In genomic region chr7:118583821-118584220, GRCm38 (mm10) we compare ENCODE assay signal across 10 mouse cellular contexts. TPM values are rescaled to one million over a fixed set of nuclear protein-coding genes. Genes with fewer than 3 reads are reported as not detected.
A peak's percentile ranks its signal among the peaks of the same experiment; 100 is the strongest.
DNase-seq lines count a peak whose midpoint lies in the region; ATAC-seq lines count a peak whose summit lies in the region.
"Had no signal": no experiment of that assay in that cellular context is flagged by ENCODE, and none has a peak within 500 bp of the region (broad histone marks: within the 10 kb centered on the region; RNA-seq: fewer than 3 reads in every experiment).

No protein-coding gene starts in this region.

- H3K9ac ChIP-seq in kidney, embryonic 14.5 days (ENCODE audit: low read depth, low read length), result peak overlapping the region; percentile 75; the same call in 1 of the 2 replicates
- peak overlapping the region; percentile 81 for H3K9ac ChIP-seq in embryonic facial prominence, embryonic 13.5 days
- H3K9ac ChIP-seq in intestine, embryonic 14.5 days (ENCODE audit: low read length), result peak overlapping the region; percentile 61
- peak overlapping the region; percentile 83 for H3K9ac ChIP-seq in midbrain, embryonic 15.5 days

- H3K27ac ChIP-seq in kidney, embryonic 14.5 days (ENCODE audit: low read depth, low read length), result no peak overlapping the region
- no peak overlapping the region for H3K27ac ChIP-seq in embryonic facial prominence, embryonic 13.5 days
- H3K27ac ChIP-seq in intestine, embryonic 14.5 days (ENCODE audit: low read depth), result no peak overlapping the region
- no peak overlapping the region for H3K27ac ChIP-seq in midbrain, embryonic 15.5 days

- WGBS in kidney, embryonic 14.5 days, result 25% methylated on average over 7 of the region's 7 CpGs
- WGBS in embryonic facial prominence, embryonic 13.5 days, result 24% methylated on average over 7 of the region's 7 CpGs
- WGBS in intestine, embryonic 14.5 days, result 16% methylated on average over 7 of the region's 7 CpGs
- 22% methylated on average over 7 of the region's 7 CpGs for WGBS in midbrain, embryonic 15.5 days

- ATAC-seq in kidney, embryonic 14.5 days (ENCODE audit: low FRiP score, low TSS enrichment), result no peak
- ATAC-seq in embryonic facial prominence, embryonic 13.5 days (ENCODE audit: insufficient number of reproducible peaks, insufficient read depth, low FRiP score, low TSS enrichment, low read depth), result no peak
- ATAC-seq in intestine, embryonic 14.5 days (replicated peaks; ENCODE audit: low FRiP score, low TSS enrichment, low read depth), result no peak
- no peak; the same call in 1 of the 2 replicates for ATAC-seq in midbrain, embryonic 15.5 days (replicated peaks)

- 0 out of 2 replicates have a peak, but pooled peaks cover 3% of the 10 kb centered on the region for H3K27me3 ChIP-seq in kidney, embryonic 14.5 days (ENCODE audit: control insufficient read depth, insufficient read depth, low read length)
- no peaks in the 10 kb centered on the region for H3K27me3 ChIP-seq in embryonic facial prominence, embryonic 13.5 days
- no peaks in the 10 kb centered on the region for H3K27me3 ChIP-seq in intestine, embryonic 14.5 days (replicated peaks; ENCODE audit: control insufficient read depth, insufficient read depth, low read length)
- H3K27me3 ChIP-seq in midbrain, embryonic 15.5 days (replicated peaks), result no peaks in the 10 kb centered on the region

- peak overlapping the region; percentile 98 for H3K4me2 ChIP-seq in kidney, embryonic 14.5 days (replicated peaks; ENCODE audit: low read depth, low read length)
- H3K4me2 ChIP-seq in embryonic facial prominence, embryonic 13.5 days, result peak overlapping the region; percentile 90
- H3K4me2 ChIP-seq in intestine, embryonic 14.5 days (ENCODE audit: low read length), result peak overlapping the region; percentile 89
- peak overlapping the region; percentile 91 for H3K4me2 ChIP-seq in midbrain, embryonic 15.5 days

- peak overlapping the region; percentile 66 for H3K4me3 ChIP-seq in kidney, embryonic 14.5 days (ENCODE audit: low read length)
- peak overlapping the region; percentile 74 for H3K4me3 ChIP-seq in embryonic facial prominence, embryonic 13.5 days
- H3K4me3 ChIP-seq in intestine, embryonic 14.5 days (ENCODE audit: low read depth, low read length), result peak overlapping the region; percentile 50
- peak overlapping the region; percentile 75 for H3K4me3 ChIP-seq in midbrain, embryonic 15.5 days

- no peaks in the 10 kb centered on the region for H3K4me1 ChIP-seq in kidney, embryonic 14.5 days (ENCODE audit: control insufficient read depth, insufficient read depth, low read length)
- H3K4me1 ChIP-seq in embryonic facial prominence, embryonic 13.5 days, result peaks cover 9% of the 10 kb centered on the region
- peaks cover 10% of the 10 kb centered on the region for H3K4me1 ChIP-seq in intestine, embryonic 14.5 days (replicated peaks; ENCODE audit: control insufficient read depth, insufficient read depth, low read length)
- H3K4me1 ChIP-seq in midbrain, embryonic 15.5 days, result peaks cover 8% of the 10 kb centered on the region

- H3K9me3 ChIP-seq in kidney, embryonic 14.5 days (ENCODE audit: control insufficient read depth, low read length), result no peaks in the 10 kb centered on the region
- no peaks in the 10 kb centered on the region for H3K9me3 ChIP-seq in embryonic facial prominence, embryonic 13.5 days
- H3K9me3 ChIP-seq in intestine, embryonic 14.5 days (ENCODE audit: control insufficient read depth, low read length), result no peaks in the 10 kb centered on the region
- no peaks in the 10 kb centered on the region for H3K9me3 ChIP-seq in midbrain, embryonic 15.5 days
- H3K9me3 ChIP-seq: G1E had no signal

- H3K36me3 ChIP-seq in kidney, embryonic 14.5 days (ENCODE audit: control insufficient read depth, insufficient read depth, low read length), result no peaks in the 10 kb centered on the region
- 0 out of 2 replicates have a peak, but pooled peaks cover 3% of the 10 kb centered on the region for H3K36me3 ChIP-seq in embryonic facial prominence, embryonic 13.5 days
- no peaks in the 10 kb centered on the region for H3K36me3 ChIP-seq in intestine, embryonic 14.5 days (ENCODE audit: control insufficient read depth, insufficient read depth, low read length)
- H3K36me3 ChIP-seq in midbrain, embryonic 15.5 days (replicated peaks), result no peaks in the 10 kb centered on the region
- H3K36me3 ChIP-seq: G1E had no signal

- no peak for DNase-seq in kidney, postnatal 25 days
- no peak for DNase-seq in intestine, embryonic 14.5 days (ENCODE audit: low spot score)
- no peak for DNase-seq in c-Kit-positive CD71-positive TER-119-positive erythroid progenitor cells, embryonic 14.5 days (ENCODE audit: low spot score)
- DNase-seq in adrenal gland, postnatal 25 days, result no peak
- DNase-seq in embryo, embryonic 10 days (ENCODE audit: low spot score), result no peak

RNA-seq across cellular contexts. Expression of gene Tmc7, which starts 0.7 kb away (rescaled TPM):
- polyA plus RNA-seq in kidney, embryonic 14.5 days (2014; fragmentation: Nextera tagmentation; extraction: Ambion mirVana), result 1.2 and 2.7 TPM in 2 replicates
- 4.8 TPM in 2 replicates for polyA plus RNA-seq in embryonic facial prominence, embryonic 13.5 days (2015; fragmentation: Nextera tagmentation; extraction: Ambion mirVana)
- polyA plus RNA-seq in intestine, embryonic 14.5 days (2014; fragmentation: Nextera tagmentation; extraction: Ambion mirVana), result 3.7 and 4.0 TPM in 2 replicates
- 6.3 and 7.2 TPM in 2 replicates for polyA plus RNA-seq in midbrain, embryonic 15.5 days (2015; fragmentation: Nextera tagmentation; extraction: Ambion mirVana)
- 0.52 TPM in 1 of 2 replicates, not detected in the other for total RNA-seq in adrenal gland, postnatal 25 days (2021)
- total RNA-seq: G1E had no signal
- polyA plus RNA-seq: G1E had no signal

RNA-seq across cellular contexts. Expression of gene Tmc5, which starts 13.3 kb away (rescaled TPM):
- polyA plus RNA-seq in kidney, embryonic 14.5 days (2014; fragmentation: Nextera tagmentation; extraction: Ambion mirVana), result 0.09 TPM in 1 of 2 replicates, not detected in the other
- polyA plus RNA-seq in embryonic facial prominence, embryonic 13.5 days (2015; fragmentation: Nextera tagmentation; extraction: Ambion mirVana), result 0.24 and 0.36 TPM in 2 replicates
- polyA plus RNA-seq in intestine, embryonic 14.5 days (2014; fragmentation: Nextera tagmentation; extraction: Ambion mirVana), result 4.1 and 5.3 TPM in 2 replicates
- polyA plus RNA-seq in midbrain, embryonic 15.5 days (2015; fragmentation: Nextera tagmentation; extraction: Ambion mirVana), result 0.15 and 0.19 TPM in 2 replicates
- total RNA-seq in adrenal gland, postnatal 25 days (2021), result 0.33 TPM in 1 of 2 replicates, not detected in the other
- total RNA-seq: granulocyte monocyte progenitor cell, adult 5-6 weeks had no signal
- polyA plus RNA-seq: G1E had no signal

RNA-seq across cellular contexts. Expression of gene Coq7, which starts 50.7 kb away (rescaled TPM):
- 158 and 169 TPM in 2 replicates for polyA plus RNA-seq in kidney, embryonic 14.5 days (2014; fragmentation: Nextera tagmentation; extraction: Ambion mirVana)
- 72.2 and 88.9 TPM in 2 replicates for polyA plus RNA-seq in embryonic facial prominence, embryonic 13.5 days (2015; fragmentation: Nextera tagmentation; extraction: Ambion mirVana)
- 139 and 142 TPM in 2 replicates for polyA plus RNA-seq in intestine, embryonic 14.5 days (2014; fragmentation: Nextera tagmentation; extraction: Ambion mirVana)
- 85.8 and 88.2 TPM in 2 replicates for polyA plus RNA-seq in midbrain, embryonic 15.5 days (2015; fragmentation: Nextera tagmentation; extraction: Ambion mirVana)
- total RNA-seq in adrenal gland, postnatal 25 days (2021), result 36.9 and 40.3 TPM in 2 replicates
